Mouse (Mus musculus): ENCODE results near the gene Itih1.

Itih1 gene

DNA sequence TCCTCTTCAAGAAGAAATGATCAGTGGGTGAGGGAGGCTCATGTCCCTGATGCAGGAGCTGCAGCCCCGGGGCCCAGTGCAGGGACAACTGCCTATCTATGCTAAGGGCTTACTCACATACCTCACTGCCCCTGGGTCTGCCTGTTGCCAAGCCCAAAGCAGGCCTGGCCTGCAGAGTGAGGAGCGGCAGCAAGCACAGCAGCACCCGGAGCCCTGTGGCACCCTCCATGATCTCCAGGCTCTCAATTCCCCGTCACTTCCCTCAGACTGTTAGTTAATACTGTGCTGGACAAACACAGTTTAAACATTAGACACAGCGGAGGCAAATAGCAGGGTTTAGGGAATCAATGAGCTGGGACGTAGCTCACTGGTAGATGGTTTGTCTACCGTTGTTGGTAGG lies at the start of gene Itih1:
TSS of gene Itih1 (minus strand) at position 252 of the 400 bp plus-strand sequence.
- no peak for DNase-seq (ENCODE audit: low spot score)

DNA sequence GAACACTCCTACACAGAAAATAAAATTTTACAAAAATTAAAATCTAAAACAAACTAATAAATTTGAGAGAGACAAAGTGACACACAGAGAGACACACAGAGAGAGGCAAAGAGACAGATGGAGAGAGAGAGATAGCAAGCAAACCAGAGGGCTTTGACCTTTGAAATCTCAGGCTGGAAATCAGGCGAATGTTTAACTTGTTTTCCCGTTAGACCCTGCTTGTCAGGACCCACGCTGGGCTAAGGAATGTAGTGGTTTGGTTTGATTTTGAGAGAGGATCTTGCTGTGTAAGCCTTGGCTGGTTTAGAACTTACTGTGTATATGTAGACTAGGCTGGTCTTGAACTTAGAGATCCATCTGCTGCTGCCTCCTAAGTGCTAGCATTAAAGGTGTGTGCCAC lies 33.1 kb upstream of the Itih1 start:
- DNase-seq (ENCODE audit: low spot score) = no peak

DNA sequence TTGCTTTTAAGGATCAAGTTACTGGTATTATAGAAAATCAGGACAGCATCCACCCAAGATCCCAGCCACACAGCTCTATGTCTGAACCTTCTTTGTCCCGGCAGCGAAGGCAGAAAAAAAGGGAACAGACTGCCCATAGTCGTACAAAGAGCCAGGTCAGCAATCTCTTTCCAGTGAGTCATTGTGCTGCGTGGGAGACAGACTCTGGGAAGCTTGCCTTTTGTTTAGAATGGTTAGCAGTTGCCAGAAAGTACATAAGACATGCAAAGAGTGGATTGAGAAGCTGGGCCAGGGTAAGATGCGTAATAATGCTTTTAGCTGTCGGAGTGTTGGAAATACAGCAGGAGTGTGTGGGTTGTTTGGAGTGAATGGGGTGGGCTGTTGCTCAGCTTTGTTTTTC lies 31.1 kb upstream of the Itih1 start:
- DNase-seq (ENCODE audit: low spot score) = no peak

DNA sequence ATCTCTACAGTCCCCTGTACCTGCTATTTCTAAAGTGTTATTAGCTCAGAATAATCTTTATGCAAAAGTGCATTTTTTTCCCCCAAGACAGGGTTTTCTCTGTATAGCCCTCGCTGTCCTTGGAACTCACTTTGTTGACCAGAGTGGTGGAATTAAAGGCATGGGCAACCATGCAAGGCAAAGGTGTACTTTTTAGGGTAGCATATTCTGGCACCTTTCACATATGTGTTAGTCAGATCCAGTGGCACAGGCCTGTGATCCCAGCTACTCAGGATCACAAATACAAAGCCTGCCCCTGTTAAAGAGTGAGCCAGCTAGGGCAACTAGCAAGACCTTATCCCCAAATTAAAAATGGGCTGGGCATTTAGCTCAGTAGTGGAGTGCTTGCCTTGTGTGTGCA lies 17.3 kb upstream of the Itih1 start:
- no peak for DNase-seq (ENCODE audit: low spot score)

DNA sequence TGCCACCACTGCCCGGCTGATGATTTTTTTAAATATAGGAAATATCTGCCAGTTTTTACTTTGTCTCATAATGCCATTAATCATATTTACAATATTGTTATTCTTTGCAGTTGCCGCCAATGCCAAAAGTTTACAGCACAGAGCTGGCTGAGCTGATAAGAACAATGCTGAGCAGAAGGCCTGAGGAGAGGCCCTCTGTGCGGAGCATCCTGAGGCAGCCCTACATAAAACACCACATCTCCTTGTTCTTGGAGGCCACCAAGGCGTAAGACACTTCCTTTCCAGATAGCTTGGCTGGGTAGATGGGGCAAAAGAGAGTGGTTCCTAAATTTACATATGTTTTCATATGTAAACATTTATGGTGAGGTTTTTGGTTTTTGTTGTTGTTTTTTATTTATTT lies 15.9 kb upstream of the Itih1 start:
- no peak for DNase-seq (ENCODE audit: low spot score)

DNA sequence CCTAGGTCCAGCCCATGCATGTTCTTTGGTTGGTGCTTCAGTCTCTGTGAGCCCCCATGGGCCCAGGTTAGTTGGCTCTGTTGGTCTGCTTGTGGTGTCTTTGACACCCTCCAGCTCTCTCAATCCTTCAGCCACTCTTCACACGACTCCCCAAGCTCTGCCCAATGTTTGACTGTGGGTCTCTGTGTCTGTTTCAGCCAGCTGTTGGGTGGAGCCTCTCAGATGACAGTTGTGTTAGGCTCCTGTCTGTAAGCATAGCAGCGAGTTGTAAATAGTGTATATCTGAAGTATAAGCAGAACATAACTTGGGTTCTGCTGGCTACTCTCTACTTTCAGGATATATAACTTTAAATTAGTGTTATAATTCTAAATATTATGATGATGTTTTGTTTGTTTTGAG lies 15.4 kb upstream of the Itih1 start:
- no peak for DNase-seq (ENCODE audit: low spot score)

DNA sequence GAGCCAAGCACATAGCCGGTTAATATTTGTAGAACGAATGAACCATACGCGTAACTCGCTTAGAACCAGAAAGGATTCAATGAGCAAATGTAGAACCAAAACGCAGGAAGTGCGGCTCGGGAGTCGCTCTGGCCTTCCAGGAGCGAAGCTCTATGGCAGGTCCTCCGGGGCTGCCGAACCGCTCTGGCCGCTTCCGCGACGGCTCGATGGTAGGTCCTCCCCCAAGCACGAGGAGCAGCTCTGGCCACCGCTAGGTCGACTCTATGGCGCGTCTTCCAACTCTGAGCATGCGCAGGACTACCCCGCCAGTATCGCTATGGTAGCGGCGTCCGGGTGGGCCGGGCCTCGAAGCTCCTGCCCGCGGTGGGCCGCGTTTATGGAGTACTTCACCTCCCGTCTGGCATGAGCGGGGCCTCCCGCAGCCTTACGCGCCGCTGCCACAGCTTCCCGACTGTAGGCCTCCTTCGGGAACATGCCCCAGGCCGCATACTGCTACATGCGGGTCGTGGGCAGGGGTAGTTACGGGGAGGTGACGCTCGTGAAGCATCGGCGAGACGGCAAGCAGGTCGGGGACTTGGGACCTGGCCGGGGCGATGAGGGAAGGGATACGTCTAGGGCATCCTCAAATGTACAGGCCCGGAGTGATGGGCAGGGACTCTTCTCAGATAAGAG lies 8.2 kb upstream of the Itih1 start, which contains the start of gene Nek4:
TSS of gene Nek4 (plus strand) at position 224 of the 672 bp plus-strand sequence.
- DNase-seq (ENCODE audit: low spot score) = peak; percentile 82

DNA sequence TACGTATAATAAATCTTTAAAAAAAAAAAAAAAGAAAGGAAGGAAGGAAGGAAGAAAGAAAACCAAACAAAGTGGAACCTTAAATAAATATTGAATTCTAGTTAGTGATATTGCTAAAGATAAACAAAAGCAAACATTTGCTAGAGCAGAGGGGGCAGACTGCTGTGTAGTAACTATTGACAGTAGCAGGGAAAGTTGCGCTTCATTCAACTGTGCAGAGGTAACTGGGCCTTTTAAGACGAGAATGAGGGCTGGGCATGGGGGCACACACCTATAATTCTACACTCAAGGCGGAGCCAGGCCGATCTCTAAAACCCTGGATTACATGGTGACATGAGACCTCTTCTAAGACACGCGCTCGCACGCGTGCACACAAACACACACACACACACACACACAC lies 6.9 kb upstream of the Itih1 start:
- no peak for DNase-seq (ENCODE audit: low spot score)

DNA sequence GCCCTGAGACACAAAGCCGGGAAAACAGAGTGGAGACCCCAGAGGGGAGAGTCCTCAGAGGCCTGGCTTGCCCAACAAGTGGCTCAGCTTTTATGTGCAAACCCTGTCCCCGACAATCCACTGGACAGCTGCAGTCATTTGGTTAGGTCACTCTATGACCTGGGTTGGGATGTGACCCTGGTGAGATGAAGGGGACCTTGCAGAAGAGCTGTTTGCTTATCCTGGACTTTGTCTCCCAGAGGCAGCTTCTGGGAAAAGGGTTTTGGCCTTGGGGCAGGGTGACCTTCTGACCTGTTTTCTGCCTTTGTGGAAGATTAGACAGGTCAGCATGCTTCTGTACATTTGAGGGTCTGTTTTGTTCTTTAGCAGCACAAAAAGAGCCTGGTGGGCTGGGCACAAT lies 1.7 kb upstream of the Itih1 start:
- DNase-seq (ENCODE audit: low spot score) = no peak

DNA sequence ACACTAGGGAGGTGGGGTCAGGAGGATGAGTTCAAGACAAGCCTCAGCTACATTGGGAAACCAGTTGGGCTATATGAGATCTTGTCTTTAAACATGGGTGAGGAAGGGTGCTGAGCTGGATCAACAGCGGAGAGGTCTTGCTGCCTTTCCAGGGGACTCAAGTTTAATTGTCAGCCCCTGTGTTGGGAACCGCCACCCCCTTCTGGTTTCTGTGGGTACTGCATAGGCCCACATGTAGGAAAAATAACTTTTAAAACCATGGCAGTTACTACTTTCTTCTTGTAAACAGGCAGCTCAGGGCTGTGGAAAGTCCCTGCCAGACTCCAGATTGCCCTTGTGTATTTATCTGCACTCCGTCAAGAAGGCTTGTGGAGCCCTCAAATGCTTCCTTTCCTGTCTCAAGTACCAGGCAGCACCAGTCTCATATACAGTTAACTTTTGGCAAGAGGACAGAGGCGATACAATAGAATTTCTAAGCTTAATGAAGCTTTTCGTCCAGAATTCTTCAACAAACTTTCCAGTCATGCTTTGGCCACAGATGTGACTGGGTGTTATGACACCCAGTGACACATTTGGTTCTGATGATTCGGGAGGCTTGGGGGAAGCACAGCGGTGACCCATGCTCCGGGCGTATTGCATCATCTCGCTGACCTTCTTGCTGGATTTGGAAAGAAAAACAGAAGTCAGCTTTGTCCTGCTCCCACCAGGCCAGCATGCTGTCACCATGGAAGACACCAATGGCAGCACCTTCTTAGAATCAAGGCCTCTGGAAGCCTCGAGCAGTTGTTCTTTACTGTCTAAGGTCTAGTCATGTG lies 978 bp upstream of the Itih1 start:
- DNase-seq (ENCODE audit: low spot score) = peak; percentile 30

DNA sequence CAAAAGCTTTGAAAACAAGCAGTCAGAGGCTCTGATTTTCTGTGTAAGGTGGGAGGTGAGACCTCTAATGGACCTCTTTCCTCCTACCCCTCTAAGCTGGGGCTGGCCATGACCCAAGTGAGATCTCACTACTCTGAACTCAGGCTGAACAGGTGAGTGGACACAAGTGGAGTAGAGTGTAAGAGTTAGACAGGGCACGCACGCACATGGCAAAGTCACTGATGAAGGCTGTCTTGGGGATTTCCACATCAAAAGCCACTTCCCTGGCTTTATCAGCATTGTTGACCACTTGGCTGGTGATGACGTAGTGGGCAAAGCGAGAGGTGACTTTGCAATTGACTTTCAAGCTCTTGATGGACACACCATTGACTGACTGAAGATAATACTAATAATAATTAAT lies 835 bp downstream of the Itih1 start:
- no peak for DNase-seq (ENCODE audit: low spot score)

DNA sequence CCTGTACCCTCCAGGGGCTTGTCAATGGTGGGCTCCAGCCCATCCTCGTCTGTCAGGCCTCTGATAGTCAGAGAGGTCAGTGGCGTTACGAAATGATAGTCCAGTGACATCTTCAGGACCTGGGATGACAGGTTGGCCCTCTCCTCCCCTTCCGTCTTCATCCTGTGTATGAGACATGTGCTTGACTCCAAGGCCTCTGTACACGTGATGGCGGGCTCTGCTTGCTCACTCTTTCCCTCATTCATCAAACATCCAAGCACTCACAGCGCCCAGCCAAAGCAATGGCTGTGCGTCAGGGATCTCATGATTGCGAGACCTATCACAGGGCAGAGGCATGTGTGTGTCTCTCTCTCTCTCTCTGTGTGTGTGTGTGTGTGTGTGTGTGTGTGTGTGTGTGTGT lies 9.7 kb downstream of the Itih1 start:
- no peak for DNase-seq (ENCODE audit: low spot score)

DNA sequence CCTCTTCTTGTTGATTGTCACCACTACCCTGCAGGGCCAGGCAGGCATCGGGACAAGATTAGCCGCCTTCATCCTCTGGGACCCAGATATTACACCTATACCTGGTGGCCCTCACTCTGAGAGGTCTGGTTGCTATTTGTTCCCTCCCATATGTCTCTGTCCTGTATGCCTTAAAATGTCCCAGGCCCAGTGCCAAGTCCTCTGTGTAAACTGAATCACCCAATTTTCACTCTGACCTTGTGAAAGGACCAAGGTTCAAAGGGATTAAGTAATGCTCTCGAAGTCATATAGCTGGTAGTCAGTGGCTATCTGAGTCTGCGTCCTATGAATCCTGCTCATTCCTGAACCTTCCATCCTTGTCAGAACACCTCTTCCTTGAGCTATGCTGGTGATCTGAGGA lies 12.7 kb downstream of the Itih1 start:
- DNase-seq (ENCODE audit: low spot score) = no peak

DNA sequence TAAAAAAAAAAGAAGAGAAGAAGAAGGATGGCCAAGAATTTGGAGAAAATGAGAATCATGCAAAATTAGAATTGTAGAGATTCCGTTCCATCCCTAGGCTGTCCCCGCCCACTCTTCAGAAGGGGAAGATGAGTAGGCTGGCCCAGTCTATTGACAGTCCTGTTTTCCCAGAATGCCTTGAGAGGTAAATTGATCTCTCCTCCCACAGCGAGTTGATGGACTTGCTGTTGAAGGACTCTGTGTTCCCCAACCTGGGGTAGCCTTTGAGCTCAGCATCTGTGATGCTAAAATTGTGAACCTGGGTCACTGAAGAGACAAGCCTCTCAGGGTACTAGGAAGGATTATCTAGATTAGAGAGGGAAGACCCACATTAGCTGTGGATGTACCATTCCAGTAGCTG lies 17.6 kb downstream of the Itih1 start:
- no peak for DNase-seq (ENCODE audit: low spot score)

DNA sequence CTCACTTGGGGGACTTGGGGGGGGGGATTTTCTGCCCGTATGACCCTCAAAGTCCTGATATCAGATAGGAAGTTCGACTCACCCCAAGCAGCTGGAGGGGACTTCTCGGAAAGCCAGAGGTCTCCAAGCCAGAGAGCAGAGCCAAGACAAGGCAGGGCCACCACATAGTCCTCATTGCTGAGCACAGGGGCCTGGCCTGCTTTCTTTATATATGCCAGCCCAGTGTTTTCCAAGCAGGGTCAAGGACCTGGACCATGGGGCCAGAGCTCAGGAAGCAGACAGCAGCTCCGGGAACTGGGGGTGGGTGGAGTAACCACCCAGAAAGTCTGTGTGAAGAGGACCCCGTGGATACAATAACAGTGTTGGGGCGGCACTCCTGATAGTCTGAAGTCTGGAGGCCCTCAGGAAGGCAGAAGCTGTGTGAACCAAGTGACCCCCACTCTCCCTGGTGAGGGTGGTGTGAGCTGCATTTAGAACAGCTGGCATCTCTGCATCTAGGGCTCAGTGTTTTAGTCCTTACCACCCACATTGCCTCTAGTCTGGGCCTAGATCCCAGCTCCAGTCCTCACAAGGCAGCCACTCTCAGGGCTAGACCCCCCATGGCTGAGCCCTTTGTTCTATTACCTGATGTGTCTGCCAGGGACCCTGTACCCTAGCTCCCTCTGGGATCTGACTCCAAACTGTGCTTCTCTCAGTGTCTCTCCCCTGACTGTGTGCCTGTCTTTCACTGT lies 19.5 kb downstream of the Itih1 start, which contains the start of gene Itih3:
TSS of gene Itih3 (minus strand) at position 386 of the 731 bp plus-strand sequence.
- DNase-seq (ENCODE audit: low spot score) = no peak

DNA sequence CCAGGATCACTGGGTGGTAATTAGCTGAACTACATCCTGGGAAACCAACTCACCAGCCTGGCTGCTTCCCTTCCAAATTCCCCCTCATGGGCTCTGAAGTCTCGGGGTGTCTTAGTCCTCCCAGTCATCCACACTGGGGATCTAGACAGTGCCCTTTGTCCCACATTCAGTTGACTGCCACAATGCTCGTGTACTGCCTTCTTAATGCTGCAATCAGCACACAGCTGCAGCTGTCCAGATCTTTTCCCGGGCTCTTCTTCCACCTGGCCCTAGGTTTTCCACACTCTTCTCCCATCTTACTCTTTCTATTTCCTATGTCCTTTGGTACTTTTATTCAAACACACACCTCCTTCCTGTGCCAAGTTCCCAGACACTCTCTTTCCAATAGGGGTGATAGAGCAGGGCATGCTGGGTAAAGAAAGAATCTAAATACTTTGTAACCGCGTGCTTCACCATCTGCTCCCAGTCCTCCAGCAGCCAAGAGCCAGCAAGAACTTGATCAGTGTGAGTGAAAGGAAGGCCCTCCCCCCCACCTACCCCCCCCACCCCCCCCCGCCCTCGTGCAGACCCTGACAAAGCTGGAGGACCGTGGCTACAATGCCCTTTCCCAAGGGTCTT lies 20.9 kb downstream of the Itih1 start:
- DNase-seq (ENCODE audit: low spot score) = no peak

DNA sequence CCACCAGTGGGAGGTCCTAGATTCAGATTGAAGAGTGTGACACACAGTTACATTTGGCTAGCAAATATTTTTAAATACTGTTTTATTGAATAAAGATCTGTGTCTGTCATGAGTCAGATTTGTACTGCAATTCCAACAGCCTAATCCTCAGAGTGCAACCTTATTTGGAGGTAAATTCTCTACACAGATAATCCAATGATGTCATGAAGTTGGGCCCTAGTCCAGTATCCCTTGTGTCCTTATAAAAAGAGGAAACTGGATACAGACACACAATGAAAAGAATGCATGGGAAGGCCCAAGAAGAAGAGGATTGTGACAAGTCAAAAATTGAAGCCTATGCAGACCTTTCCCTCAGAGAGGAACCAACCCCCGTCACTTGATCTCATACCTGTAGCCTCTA lies 26.6 kb downstream of the Itih1 start:
- no peak for DNase-seq (ENCODE audit: low spot score)

DNA sequence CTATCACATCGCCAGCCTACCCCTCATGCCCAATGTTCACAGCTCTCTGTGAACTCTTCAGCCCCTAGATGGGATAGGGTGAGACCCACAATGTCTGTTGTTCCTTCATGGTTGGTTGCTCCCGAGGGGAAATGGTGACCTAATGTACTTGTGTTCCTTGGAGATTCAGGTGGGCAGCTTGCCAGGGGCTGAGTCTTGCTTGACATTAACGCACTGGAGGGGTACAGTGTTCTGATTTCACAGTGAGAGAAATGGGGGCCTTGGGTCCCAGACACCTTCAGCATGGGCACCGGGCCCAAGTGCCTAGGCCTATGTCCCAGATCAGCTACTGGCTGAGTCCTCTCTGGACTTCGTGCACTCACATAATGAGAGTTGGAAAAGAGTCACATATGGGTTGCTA lies 29.7 kb downstream of the Itih1 start:
- DNase-seq (ENCODE audit: low spot score) = no peak

DNA sequence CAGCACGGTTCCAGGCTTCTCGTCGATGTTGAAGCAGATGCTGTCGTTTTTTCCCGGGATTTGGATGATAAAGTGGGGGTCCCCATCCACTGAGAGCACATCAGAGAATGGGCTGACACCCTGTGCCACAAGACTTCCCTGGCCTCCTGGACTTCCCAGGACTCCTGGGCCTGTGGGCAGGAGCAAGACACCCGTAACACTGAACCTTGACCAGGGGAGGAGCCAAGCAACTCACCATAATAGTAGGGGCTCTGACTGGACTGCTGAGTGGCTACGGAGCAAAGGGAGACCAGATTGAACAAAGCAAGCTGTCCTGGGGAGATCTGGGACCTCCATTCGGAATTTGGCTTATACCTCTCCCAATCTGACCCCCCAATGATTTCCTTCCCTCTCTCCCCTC lies 30.4 kb downstream of the Itih1 start:
- DNase-seq (ENCODE audit: low spot score) = no peak

DNA sequence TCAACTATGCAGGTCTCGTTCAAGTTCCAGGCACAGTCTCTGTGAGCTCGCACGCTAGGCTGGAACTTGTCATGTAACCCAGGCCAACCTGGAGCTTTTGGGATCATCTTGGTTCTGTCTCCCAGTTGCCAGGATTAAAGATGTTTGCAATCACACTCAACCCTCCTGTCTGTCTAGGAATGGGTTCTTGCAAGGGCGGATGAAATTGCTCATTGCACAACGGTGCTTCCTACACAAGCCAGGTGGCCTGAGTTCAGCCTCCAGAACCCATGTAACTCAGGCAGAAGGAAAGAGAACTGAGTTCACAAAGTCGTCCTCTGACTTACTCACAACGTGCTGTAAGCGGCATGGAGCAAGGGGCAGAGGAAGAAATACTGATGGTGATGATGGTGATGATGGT lies 31.9 kb downstream of the Itih1 start:
- DNase-seq (ENCODE audit: low spot score) = no peak

DNA sequence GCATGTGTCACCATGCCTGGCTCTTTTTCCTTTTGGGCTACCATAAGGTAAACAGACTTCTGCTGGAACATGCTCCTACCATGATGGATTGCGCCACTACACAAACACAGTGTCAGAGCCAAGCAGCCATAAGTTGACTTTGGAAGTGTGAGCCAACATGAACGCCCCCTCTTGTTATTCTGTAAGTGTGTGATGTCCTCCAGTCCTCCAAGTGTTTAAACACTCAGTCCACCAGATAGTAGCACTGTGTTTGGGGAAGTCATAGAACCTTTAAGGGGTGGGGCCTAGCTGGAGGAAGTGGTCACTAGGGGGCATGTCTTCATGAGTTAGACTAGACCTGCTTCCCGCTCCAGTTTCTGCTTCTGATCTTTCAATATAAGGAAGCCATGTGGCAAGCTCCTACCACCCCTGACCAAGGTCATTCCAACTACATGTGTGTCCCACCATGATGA lies 35.2 kb downstream of the Itih1 start:
- DNase-seq (ENCODE audit: low spot score) = no peak

DNA sequence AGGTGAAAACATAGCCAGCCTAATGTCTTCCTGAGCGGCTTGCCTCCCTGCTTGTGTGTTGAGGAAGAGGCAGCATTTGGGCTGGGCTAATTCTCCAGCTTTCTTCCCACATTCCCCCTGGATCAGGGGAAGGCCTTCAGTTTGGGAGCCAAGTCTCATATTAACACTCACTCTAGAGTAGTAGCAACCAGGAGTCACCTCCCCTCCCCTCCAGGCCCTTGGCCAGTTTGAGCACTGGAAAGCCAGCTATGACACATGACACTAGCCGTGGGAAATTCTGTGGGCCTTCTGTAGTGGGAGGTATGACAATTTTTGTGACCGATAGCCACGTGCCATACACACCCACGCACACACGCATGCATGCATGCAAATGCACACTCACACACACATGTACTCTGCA lies 37.1 kb downstream of the Itih1 start:
- no peak for DNase-seq (ENCODE audit: low spot score)

All from urinary bladder, postnatal 10 days (tissue).